Mouse (Mus musculus) hindbrain, embryonic 11.5 days (tissue): Measurements from ENCODE around the gene Gm20767. TPM values are rescaled to one million over a fixed set of nuclear protein-coding genes. Genes with fewer than 3 reads are reported as not detected.
"Not testable (repeated sequence)": the region's sequence is repeated elsewhere in the genome, so short reads cannot be mapped to it uniquely, and the experiment has no call there.

Experiments
- ATAC-seq: fragments of 200-750 bp; cut with Nextera tagmentation; 2 replicates; pipeline ENCODE4 v1.8.0; 2017; ENCODE audit warnings: mild to moderate bottlenecking, moderate TSS enrichment, moderate library complexity; ENCODE audit not compliant: low FRiP score
- DNase-seq: peaks from one replicate; pipeline ENCODE4 v3.0.0-alpha.2; 2015; ENCODE audit warnings: low spot score
- H3K27ac ChIP-seq: fragments of 300-500 bp; sonication (generic); 2 replicates; pipeline ENCODE4 v1.5.1; 2014; ENCODE audit warnings: mild to moderate bottlenecking, low read depth, low read length
- H3K27me3 ChIP-seq: fragments of 300-500 bp; sonication (generic); 2 replicates; pipeline ENCODE4 v1.6.1; 2014; ENCODE audit warnings: mild to moderate bottlenecking, low read length, moderate library complexity, mixed read lengths; ENCODE audit not compliant: control insufficient read depth, insufficient read depth
- H3K36me3 ChIP-seq: fragments of 300-500 bp; sonication (generic); 2 replicates; pipeline ENCODE4 v1.6.1; 2014; ENCODE audit warnings: mild to moderate bottlenecking, low read length, moderate library complexity, mixed read lengths; ENCODE audit not compliant: control insufficient read depth, insufficient read depth
- H3K4me1 ChIP-seq: fragments of 300-500 bp; sonication (generic); replicated peaks from 2 replicates; pipeline ENCODE4 v1.6.1; 2014; ENCODE audit warnings: low read length, mixed read lengths; ENCODE audit not compliant: control insufficient read depth, insufficient read depth
- H3K4me2 ChIP-seq: fragments of 300-500 bp; sonication (generic); replicated peaks from 2 replicates; pipeline ENCODE4 v1.6.1; 2014; ENCODE audit warnings: mild to moderate bottlenecking, low read depth, low read length
- H3K4me3 ChIP-seq: fragments of 300-500 bp; sonication (generic); 2 replicates; pipeline ENCODE4 v1.5.1; 2014; ENCODE audit warnings: low read depth, low read length
- H3K9ac ChIP-seq: fragments of 300-500 bp; sonication (generic); 2 replicates; pipeline ENCODE4 v1.6.1; 2014; ENCODE audit warnings: low read depth, low read length
- H3K9me3 ChIP-seq: fragments of 300-500 bp; sonication (generic); 2 replicates; pipeline ENCODE4 v1.6.1; 2016; ENCODE audit warnings: low read length; ENCODE audit not compliant: control insufficient read depth
- WGBS: fragments of 180-500 bp; shearing (Covaris S2); extraction: QIAGEN DNeasy Blood & Tissue Kit; methylation state at CpG from one replicate; pipeline ENCODE4 v1.1.7; 2014; 5-methylcytosine and 5-hydroxymethylcytosine counted together
- polyA plus RNA-seq: library from polyadenylated mRNA; unstranded; fragments of >200 nt; fragmentation: Nextera tagmentation; extraction: Ambion mirVana; gene quantifications from 2 replicates; pipeline ENCODE4 v1.2.1, GENCODE M21; 2014

The Gm20767 gene
- polyA plus RNA-seq = not detected in 2 replicates

DNA sequence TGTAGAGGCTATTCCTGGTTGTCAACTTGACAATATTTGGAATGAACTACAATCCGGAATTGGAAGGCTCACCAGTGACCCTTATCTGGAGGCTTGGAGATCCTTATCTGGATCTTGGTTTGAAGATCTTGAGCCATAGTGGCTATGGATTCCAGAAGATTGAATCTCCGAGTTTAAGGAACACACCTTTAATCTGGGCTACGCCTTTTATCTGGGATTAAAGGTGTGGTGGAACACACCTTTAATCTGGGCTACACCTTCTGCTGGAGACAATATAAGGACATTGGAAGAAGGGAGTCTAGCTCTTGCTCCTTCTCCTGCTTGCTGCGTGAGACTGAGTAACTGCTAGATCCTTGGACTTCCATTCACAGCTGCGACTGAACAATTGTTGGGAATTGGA is at the start of gene Gm20767:
TSS of gene Gm20767 (plus strand) at position 301 of the 400 bp plus-strand sequence.
- ATAC-seq, H3K27ac ChIP-seq, H3K4me3 ChIP-seq, H3K4me1 ChIP-seq, H3K36me3 ChIP-seq, H3K4me2 ChIP-seq, H3K9ac ChIP-seq, H3K9me3 ChIP-seq, DNase-seq, H3K27me3 ChIP-seq: not testable (repeated sequence)
- WGBS = 88% methylated on average over 2 of the region's 5 CpGs

DNA sequence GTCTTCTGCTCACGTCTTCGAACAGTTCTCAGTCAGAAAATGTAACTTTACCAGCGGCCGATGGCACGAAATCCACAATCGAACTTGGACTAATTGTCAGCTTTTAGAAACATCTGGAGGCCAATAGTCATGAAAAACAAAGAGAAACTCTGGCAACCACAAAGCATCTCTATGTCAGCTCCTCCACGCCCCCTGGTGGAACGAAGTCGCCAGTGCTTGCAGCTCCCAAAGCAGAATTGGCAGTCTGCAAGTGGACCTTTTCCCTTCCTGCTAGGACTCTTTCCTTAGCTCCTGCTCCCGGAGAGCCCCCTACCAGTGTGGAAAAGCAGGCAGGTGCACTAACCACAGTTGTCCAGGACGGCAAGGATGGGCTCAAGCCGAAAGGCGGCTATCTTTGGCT is 47.1 kb upstream of the Gm20767 start:
- not testable (repeated sequence) for H3K4me2 ChIP-seq, H3K4me1 ChIP-seq, H3K9ac ChIP-seq, H3K4me3 ChIP-seq, H3K36me3 ChIP-seq, H3K27ac ChIP-seq, ATAC-seq, H3K27me3 ChIP-seq, DNase-seq, H3K9me3 ChIP-seq
- WGBS = no CpG with 5 or more reads among the region's 13 CpGs

DNA sequence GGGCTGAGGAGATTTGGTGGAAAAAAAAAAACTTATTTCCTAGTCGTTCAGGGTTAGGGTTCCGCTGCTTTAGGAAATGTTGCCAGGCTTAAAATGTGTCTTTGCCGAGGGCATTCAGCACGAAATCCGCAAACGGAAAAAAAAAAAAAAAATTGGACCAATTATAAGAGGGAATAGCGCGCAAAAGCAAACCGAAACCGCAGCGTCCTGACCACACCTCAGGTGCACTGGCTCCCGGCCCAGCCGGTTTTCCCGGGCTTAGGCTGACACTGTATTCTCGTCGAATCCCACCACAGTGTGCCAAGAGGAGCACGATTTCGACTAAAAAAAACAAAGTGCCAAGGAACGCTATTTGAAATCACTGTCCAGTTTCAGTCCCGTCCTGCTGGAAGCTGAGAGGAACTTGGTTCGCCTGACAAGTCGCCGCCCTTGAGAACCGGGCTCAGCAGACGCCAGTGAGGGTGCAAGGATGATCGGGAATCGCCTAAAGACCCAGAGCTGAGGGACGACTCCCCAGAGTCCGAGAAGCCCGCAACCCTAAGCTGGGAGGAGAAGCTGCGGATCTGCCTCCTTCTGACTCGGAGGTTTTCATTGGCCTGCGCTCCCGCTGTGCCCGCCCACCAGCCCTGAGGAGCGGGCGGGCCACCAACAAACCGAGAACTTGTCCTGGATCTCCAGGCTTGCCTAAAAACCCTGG is 43.7 kb upstream of the Gm20767 start:
- peak; percentile 86 for ATAC-seq
- not testable (repeated sequence) for H3K4me2 ChIP-seq

DNA sequence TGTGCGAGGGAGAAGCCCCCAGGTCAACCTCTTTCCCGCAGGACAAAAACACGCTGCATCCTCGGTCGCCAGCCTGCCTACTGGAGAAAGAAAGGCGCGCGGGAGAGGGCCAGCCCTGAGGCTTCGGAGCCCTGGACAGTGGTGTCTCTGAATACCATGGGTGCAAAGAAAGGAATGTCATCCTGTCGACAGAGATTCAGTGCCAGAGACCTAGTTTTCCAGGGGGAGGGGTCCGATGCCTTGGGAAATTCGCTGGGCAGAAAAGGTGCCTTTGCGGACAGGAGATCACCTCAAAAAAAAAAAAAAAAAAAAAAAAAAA is 43.1 kb upstream of the Gm20767 start:
- WGBS = 0% methylated on average over 4 of the region's 13 CpGs
- H3K27ac ChIP-seq, H3K4me3 ChIP-seq, H3K9ac ChIP-seq, H3K4me1 ChIP-seq, H3K36me3 ChIP-seq, H3K4me2 ChIP-seq, H3K27me3 ChIP-seq, H3K9me3 ChIP-seq: not testable (repeated sequence)
- peak; percentile 66; the same call in 1 of the 2 replicates for ATAC-seq
- DNase-seq = peak; percentile 1

More for the DNA sequence above, 43.7 kb upstream of the Gm20767 start:
- not testable (repeated sequence) for H3K9me3 ChIP-seq, H3K27ac ChIP-seq, H3K4me3 ChIP-seq, H3K36me3 ChIP-seq, H3K4me1 ChIP-seq, H3K9ac ChIP-seq, H3K27me3 ChIP-seq
- WGBS = under 1% methylated on average over 25 of the region's 38 CpGs
- peak; percentile 19 for DNase-seq

DNA sequence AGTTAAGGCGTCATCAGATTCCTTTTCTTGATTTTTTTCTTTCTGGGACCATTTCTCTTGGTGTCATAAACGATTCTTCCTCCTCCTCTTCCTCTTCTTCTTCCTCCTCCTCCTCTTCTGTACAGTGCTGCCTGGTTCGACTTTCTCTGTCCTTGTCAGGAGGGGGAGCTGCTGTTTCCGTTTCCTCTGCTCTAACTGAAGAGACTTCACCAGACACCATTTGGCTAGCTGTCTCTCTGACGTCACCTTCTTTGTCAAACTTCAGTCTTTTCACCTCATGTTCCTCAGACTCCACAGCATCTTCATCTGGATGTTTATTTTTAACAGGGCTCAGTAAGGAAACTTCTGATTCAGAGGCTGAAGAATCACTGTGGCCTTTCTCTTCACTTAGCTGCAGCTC is 40.7 kb upstream of the Gm20767 start:
- H3K27me3 ChIP-seq, ATAC-seq, H3K4me3 ChIP-seq, H3K9me3 ChIP-seq, H3K4me1 ChIP-seq, H3K9ac ChIP-seq, H3K27ac ChIP-seq, H3K4me2 ChIP-seq, DNase-seq, H3K36me3 ChIP-seq: not testable (repeated sequence)
- WGBS = no CpG with 5 or more reads among the region's 5 CpGs

DNA sequence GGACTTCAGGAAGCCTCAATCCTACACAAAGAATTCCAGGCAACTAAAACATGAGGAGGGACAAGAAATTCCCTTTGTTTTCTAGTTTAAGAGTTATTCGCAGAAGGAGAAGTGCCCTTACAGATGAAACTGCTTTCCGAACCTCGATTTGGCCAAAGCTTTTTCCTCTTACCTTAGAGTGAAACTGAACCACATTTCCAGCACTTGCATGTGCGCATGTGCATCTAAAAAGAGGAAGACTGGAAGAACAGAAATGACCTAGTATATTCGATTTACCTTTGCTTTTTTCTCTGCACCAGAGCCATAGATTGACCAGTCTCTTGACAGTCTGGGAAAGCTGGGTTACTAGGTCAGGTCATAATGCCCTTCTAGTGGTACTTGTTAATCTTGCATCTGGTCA is 33.5 kb upstream of the Gm20767 start:
- H3K27me3 ChIP-seq, H3K4me1 ChIP-seq, H3K36me3 ChIP-seq, H3K4me2 ChIP-seq, H3K9me3 ChIP-seq, H3K4me3 ChIP-seq, ATAC-seq, H3K9ac ChIP-seq, H3K27ac ChIP-seq, DNase-seq: not testable (repeated sequence)
- WGBS = no CpG with 5 or more reads among the region's 5 CpGs

DNA sequence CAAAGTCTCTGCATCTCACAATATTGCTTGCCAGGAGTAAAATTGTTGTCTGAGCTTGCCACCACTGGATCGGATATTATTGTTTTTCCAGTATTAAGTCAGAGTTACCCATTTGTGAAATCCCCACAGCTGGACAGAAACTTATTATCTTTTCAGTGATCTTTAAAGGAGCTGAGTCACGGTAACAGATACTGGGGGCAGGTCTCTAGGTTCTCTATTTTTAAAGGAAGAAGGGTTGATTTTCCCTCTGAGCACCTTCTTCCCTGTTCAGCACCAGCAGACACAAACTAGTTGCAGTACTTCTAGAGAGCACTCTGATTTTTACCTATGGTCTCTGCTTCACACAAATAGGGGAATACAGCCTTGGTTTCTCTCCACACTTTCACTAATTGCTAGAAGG is 33.0 kb upstream of the Gm20767 start:
- H3K4me1 ChIP-seq, H3K4me3 ChIP-seq, H3K9ac ChIP-seq, H3K9me3 ChIP-seq, ATAC-seq, H3K27me3 ChIP-seq, H3K36me3 ChIP-seq, DNase-seq, H3K27ac ChIP-seq, H3K4me2 ChIP-seq: not testable (repeated sequence)
- 76% methylated on average over 2 of the region's 2 CpGs for WGBS

DNA sequence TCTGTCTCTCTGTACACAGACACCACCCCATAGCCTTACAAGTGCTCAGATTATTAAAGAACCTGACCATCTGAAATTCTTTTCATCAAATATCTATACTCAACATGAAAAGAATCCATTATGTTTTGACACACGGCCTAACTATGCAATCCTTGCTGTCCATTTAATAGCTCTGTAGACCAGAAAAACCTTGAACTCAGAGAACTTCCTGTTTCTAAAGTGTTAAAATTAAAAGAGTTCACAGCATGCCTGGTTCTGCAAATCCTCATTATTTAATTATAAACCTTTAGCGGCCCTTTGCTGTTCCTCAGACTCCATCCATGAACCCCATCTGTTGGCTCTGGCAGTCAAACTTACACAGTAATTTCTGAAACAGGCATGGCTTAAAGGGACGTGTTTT is 2.3 kb downstream of the Gm20767 start:
- 78% methylated on average over 2 of the region's 3 CpGs for WGBS
- not testable (repeated sequence) for H3K4me2 ChIP-seq, H3K9me3 ChIP-seq, H3K4me1 ChIP-seq, ATAC-seq, H3K27ac ChIP-seq, H3K4me3 ChIP-seq, H3K36me3 ChIP-seq, H3K9ac ChIP-seq, H3K27me3 ChIP-seq, DNase-seq

DNA sequence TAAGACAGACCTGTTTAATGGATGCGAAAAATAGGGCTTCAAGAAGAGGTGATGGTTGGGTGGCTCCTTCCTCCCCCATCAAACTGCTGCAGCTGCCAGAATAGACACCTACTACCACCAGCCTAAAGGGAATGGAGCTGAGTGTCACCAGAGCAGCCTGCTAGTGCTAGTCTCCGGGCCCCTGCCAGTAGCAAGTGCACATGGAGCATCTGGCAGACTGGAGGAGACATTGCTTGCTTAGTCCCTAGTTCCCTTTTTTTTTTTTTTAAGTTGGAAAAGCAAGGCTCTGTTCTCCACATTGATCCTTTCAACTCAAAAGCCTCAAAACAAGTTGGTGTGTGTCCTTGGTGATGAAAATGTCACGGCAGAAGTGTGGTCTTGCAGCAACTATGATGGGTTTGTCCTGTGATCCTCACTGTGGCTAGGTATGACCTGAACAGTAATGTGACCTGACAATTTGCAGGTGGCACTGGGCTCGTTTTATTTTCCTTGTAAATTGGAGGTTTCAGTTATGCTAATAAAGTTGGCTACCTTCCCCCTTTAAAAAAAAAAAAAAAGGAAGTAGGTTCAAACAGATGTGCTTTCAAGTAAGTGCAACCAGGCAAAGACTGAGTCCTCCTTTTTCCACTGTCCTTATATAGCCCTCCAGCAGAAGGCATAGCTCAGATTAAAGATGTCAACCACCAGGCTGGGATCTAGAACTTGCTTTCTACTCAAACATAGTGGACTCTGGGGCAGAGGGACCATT is 9.8 kb downstream of the Gm20767 start:
- H3K27ac ChIP-seq, H3K4me1 ChIP-seq, H3K4me3 ChIP-seq, H3K27me3 ChIP-seq, H3K4me2 ChIP-seq, H3K9me3 ChIP-seq, H3K36me3 ChIP-seq, ATAC-seq, H3K9ac ChIP-seq, DNase-seq: not testable (repeated sequence)
- whole genome bisulfite sequencing = 68% methylated on average over 3 of the region's 4 CpGs
